Mouse (Mus musculus) retina, embryonic 14.5 days (tissue): ENCODE results near the gene Idh3b.

Source experiments
- DNase-seq: peaks from one replicate; pipeline ENCODE4 v3.0.0-alpha.2; 2015; ENCODE audit warnings: low spot score

The Idh3b gene

GRCm38 (mm10) chr2:130283854-130284654 lies at the start of gene Idh3b:
Gene Idh3b, minus strand, starts transcription at chr2:130284547.
- DNase-seq: peak; percentile 90

- DNase-seq: no peak
Observed at GRCm38 (mm10) chr2:130329502-130329901, 45.2 kb upstream of the Idh3b start.

- no peak for DNase-seq
Observed at GRCm38 (mm10) chr2:130327057-130327456, 42.7 kb upstream of the Idh3b start.

- DNase-seq: no peak
Observed at GRCm38 (mm10) chr2:130303014-130303413, 18.7 kb upstream of the Idh3b start.

GRCm38 (mm10) chr2:130297580-130297979 lies 13.2 kb upstream of the Idh3b start:
- no peak for DNase-seq

GRCm38 (mm10) chr2:130296134-130296745 lies 11.9 kb upstream of the Idh3b start:
- DNase-seq: peak; percentile 38

- peak; percentile 74 for DNase-seq
Observed at GRCm38 (mm10) chr2:130295331-130296133, 11.2 kb upstream of the Idh3b start.

- DNase-seq: peak; percentile 81
Observed at GRCm38 (mm10) chr2:130294936-130295277, 10.6 kb upstream of the Idh3b start, which contains the start of gene Ebf4. Gene Ebf4, plus strand, starts transcription at chr2:130295169.

GRCm38 (mm10) chr2:130294218-130294935 lies 10.0 kb upstream of the Idh3b start:
- DNase-seq: no peak

GRCm38 (mm10) chr2:130293486-130293885 lies 9.1 kb upstream of the Idh3b start:
- peak; percentile 63 for DNase-seq

GRCm38 (mm10) chr2:130293009-130293408 lies 8.7 kb upstream of the Idh3b start:
- DNase-seq: no peak

GRCm38 (mm10) chr2:130291434-130291833 lies 7.1 kb upstream of the Idh3b start:
- DNase-seq: peak; percentile 90

- DNase-seq: no peak
Observed at GRCm38 (mm10) chr2:130289086-130289485, 4.7 kb upstream of the Idh3b start.

GRCm38 (mm10) chr2:130280818-130281217 lies 3.5 kb downstream of the Idh3b start:
- no peak for DNase-seq

- DNase-seq: no peak
Observed at GRCm38 (mm10) chr2:130280224-130280623, 4.1 kb downstream of the Idh3b start.

GRCm38 (mm10) chr2:130279600-130280091 lies 4.7 kb downstream of the Idh3b start:
- no peak for DNase-seq

- DNase-seq: peak; percentile 76
Observed at GRCm38 (mm10) chr2:130275649-130276048, 8.7 kb downstream of the Idh3b start.

GRCm38 (mm10) chr2:130274862-130275261 lies 9.5 kb downstream of the Idh3b start:
- no peak for DNase-seq

GRCm38 (mm10) chr2:130274149-130274861 lies 10.0 kb downstream of the Idh3b start, which contains the start of gene Nop56:
Gene Nop56, plus strand, starts transcription at chr2:130274430.
- DNase-seq: peak; percentile 100

- no peak for DNase-seq
Observed at GRCm38 (mm10) chr2:130273732-130274131, 10.6 kb downstream of the Idh3b start.

GRCm38 (mm10) chr2:130268074-130268473 lies 16.3 kb downstream of the Idh3b start:
- no peak for DNase-seq
